Mouse (Mus musculus): ENCODE measurements around the gene Ciz1. TPM values are rescaled to one million over a fixed set of nuclear protein-coding genes. Genes with fewer than 3 reads are reported as not detected.

Gene Ciz1
- 184 and 189 TPM in 2 replicates for polyA plus RNA-seq (2012; ENCODE audit: low replicate concordance)

GRCm38 (mm10) chr2:32352151-32353006 lies at the start of gene Ciz1:
Gene Ciz1, plus strand, starts transcription at chr2:32352327.

GRCm38 (mm10) chr2:32353007-32353542 lies 948 bp downstream of the Ciz1 start, which contains the start of gene Dnm1:
Gene Dnm1, minus strand, starts transcription at chr2:32353338.

GRCm38 (mm10) chr2:32381775-32382223 lies 29.7 kb downstream of the Ciz1 start, which contains the start of gene 1110008P14Rik:
Gene 1110008P14Rik, minus strand, starts transcription at chr2:32381938.

GRCm38 (mm10) chr2:32387706-32388490 lies 35.8 kb downstream of the Ciz1 start, which contains the start of gene Lcn2:
Gene Lcn2, minus strand, starts transcription at chr2:32388252.

GRCm38 (mm10) chr2:32395484-32395945 lies 43.4 kb downstream of the Ciz1 start, which contains the start of gene Ptges2:
Gene Ptges2, plus strand, starts transcription at chr2:32395896.

Other genes starting within 250 kb of the Ciz1 start
- 58.7 and 95.4 TPM in 2 replicates for gene Prrc2b, start 201.2 kb upstream of the Ciz1 start, polyA plus RNA-seq (2012; ENCODE audit: low replicate concordance)
- 27.4 and 44.9 TPM in 2 replicates for gene Pomt1, start 115.7 kb upstream of the Ciz1 start, polyA plus RNA-seq (2012; ENCODE audit: low replicate concordance)
- gene Uck1, start 92.2 kb upstream of the Ciz1 start, polyA plus RNA-seq (2012; ENCODE audit: low replicate concordance), result 47.8 and 73.4 TPM in 2 replicates
- 17.2 and 28.6 TPM in 2 replicates for gene Golga2, start 64.9 kb upstream of the Ciz1 start, polyA plus RNA-seq (2012; ENCODE audit: low replicate concordance)
- 47.5 and 702 TPM in 2 replicates for gene Swi5, start 64.3 kb upstream of the Ciz1 start, polyA plus RNA-seq (2012; ENCODE audit: low replicate concordance)
- 1.1 and 1.2 TPM in 2 replicates for gene Dnm1, start 1.0 kb downstream of the Ciz1 start, polyA plus RNA-seq (2012; ENCODE audit: low replicate concordance)
- gene 1110008P14Rik, start 29.6 kb downstream of the Ciz1 start, polyA plus RNA-seq (2012; ENCODE audit: low replicate concordance), result 140 and 176 TPM in 2 replicates
- 9.3 and 10.4 TPM in 2 replicates for gene Lcn2, start 35.9 kb downstream of the Ciz1 start, polyA plus RNA-seq (2012; ENCODE audit: low replicate concordance)
- 6.3 and 10.6 TPM in 2 replicates for gene Ptges2, start 43.6 kb downstream of the Ciz1 start, polyA plus RNA-seq (2012; ENCODE audit: low replicate concordance)
- 6.0 and 8.3 TPM in 2 replicates for gene Naif1, start 98.1 kb downstream of the Ciz1 start, polyA plus RNA-seq (2012; ENCODE audit: low replicate concordance)
- 15.3 and 20.4 TPM in 2 replicates for gene Slc25a25, start 99.1 kb downstream of the Ciz1 start, polyA plus RNA-seq (2012; ENCODE audit: low replicate concordance)
- gene Fam102a, start 183.0 kb downstream of the Ciz1 start, polyA plus RNA-seq (2012; ENCODE audit: low replicate concordance), result 23.3 and 36.8 TPM in 2 replicates
- gene Dpm2, start 218.5 kb downstream of the Ciz1 start, polyA plus RNA-seq (2012; ENCODE audit: low replicate concordance), result 5.0 and 7.4 TPM in 2 replicates
- 0.31 and 1.0 TPM in 2 replicates for gene Pip5kl1, start 222.5 kb downstream of the Ciz1 start, polyA plus RNA-seq (2012; ENCODE audit: low replicate concordance)
- not detected in 2 replicates for gene 9430097D07Rik, start 223.4 kb downstream of the Ciz1 start, polyA plus RNA-seq (2012; ENCODE audit: low replicate concordance)
- gene St6galnac4, start 234.8 kb downstream of the Ciz1 start, polyA plus RNA-seq (2012; ENCODE audit: low replicate concordance), result 41.1 and 44.9 TPM in 2 replicates
- gene St6galnac6, start 247.4 kb downstream of the Ciz1 start, polyA plus RNA-seq (2012; ENCODE audit: low replicate concordance), result 39.1 and 52.2 TPM in 2 replicates

Measured in leukemia stem cell, adult 10-12 weeks (primary cell).